Mouse (Mus musculus) kidney, postnatal 0 days (tissue): ENCODE measurements around the gene Rps10. TPM values are rescaled to one million over a fixed set of nuclear protein-coding genes. Genes with fewer than 3 reads are reported as not detected.
A peak's percentile ranks its signal among the peaks of the same experiment; 100 is the strongest.
"Not testable (repeated sequence)": the region's sequence is repeated elsewhere in the genome, so short reads cannot be mapped to it uniquely, and the experiment has no call there.

ENCODE experiments used
- ATAC-seq: fragments of 200-750 bp; cut with Nextera tagmentation; replicated peaks from 2 replicates; pipeline ENCODE4 v1.8.0; 2017; ENCODE audit warnings: low read depth, moderate number of reproducible peaks, moderate TSS enrichment, moderate library complexity; ENCODE audit not compliant: low FRiP score
- DNase-seq: peaks from one replicate; pipeline ENCODE4 v3.0.0-alpha.2; 2016; ENCODE audit warnings: low spot score
- H3K27ac ChIP-seq: fragments of 300-500 bp; sonication (generic); 2 replicates; pipeline ENCODE4 v1.5.1; 2014; ENCODE audit warnings: mild to moderate bottlenecking
- H3K27me3 ChIP-seq: fragments of 300-500 bp; sonication (generic); 2 replicates; pipeline ENCODE4 v1.6.1; 2014; ENCODE audit warnings: low read length, mixed read lengths; ENCODE audit not compliant: insufficient read depth
- H3K36me3 ChIP-seq: fragments of 300-500 bp; sonication (generic); 2 replicates; pipeline ENCODE4 v1.6.1; 2014; ENCODE audit warnings: low read length, mixed read lengths; ENCODE audit not compliant: insufficient read depth
- H3K4me1 ChIP-seq: fragments of 300-500 bp; sonication (generic); replicated peaks from 2 replicates; pipeline ENCODE4 v1.6.1; 2014; ENCODE audit warnings: antibody characterized with exemption, low read length, mixed read lengths; ENCODE audit not compliant: insufficient read depth
- H3K4me2 ChIP-seq: fragments of 300-500 bp; sonication (generic); 2 replicates; pipeline ENCODE4 v1.6.1; 2014; ENCODE audit warnings: mild to moderate bottlenecking, low read length, moderate library complexity, mixed read lengths
- H3K4me3 ChIP-seq: fragments of 300-500 bp; sonication (generic); replicated peaks from 2 replicates; pipeline ENCODE4 v1.5.1; 2014; ENCODE audit warnings: low read depth, low read length
- H3K9ac ChIP-seq: fragments of 300-500 bp; sonication (generic); 2 replicates; pipeline ENCODE4 v1.6.1; 2014; ENCODE audit warnings: low read depth, low read length
- H3K9me3 ChIP-seq: fragments of 300-500 bp; sonication (generic); replicated peaks from 2 replicates; pipeline ENCODE4 v1.6.1; 2016; ENCODE audit warnings: low read length, inconsistent platforms, mixed read lengths
- CTCF ChIP-seq: IDR thresholded peaks from 2 replicates; pipeline ENCODE4 v1.5.1; 2016; ENCODE audit warnings: antibody characterized with exemption, low read depth, mild to moderate bottlenecking, moderate library complexity
- WGBS: fragments of 180-500 bp; shearing (Covaris S2); extraction: QIAGEN DNeasy Blood & Tissue Kit; methylation state at CpG from one replicate; pipeline ENCODE4 v1.1.7; 2014; 5-methylcytosine and 5-hydroxymethylcytosine counted together
- polyA plus RNA-seq: library from polyadenylated mRNA; unstranded; fragments of >200 nt; fragmentation: Nextera tagmentation; extraction: Ambion mirVana; gene quantifications from 2 replicates; pipeline ENCODE4 v1.2.1, GENCODE M21; 2015

The Rps10 gene
- polyA plus RNA-seq, 1 experiment from 2014 or later: 1,140 TPM

- Histone ChIP-seq H3K4me3 (no peak overlapping the region), H3K9ac (no peak overlapping the region), H3K36me3 (no peaks in the 10 kb centered on the region), H3K4me1 (peaks cover under 1% of the 10 kb centered on the region; the same call in 1 of the 2 replicates), H3K9me3 (no peaks in the 10 kb centered on the region), H3K4me2 (no peak overlapping the region), H3K27me3 (no peaks in the 10 kb centered on the region), H3K27ac (no peak overlapping the region)
- DNase-seq (no peak), ATAC-seq (no peak)
- TF ChIP-seq CTCF: peak; percentile 32; the same call in 1 of the 2 replicates
- 81% methylated on average over 20 of the region's 20 CpGs for WGBS
Measured at GRCm38 (mm10) chr17:27638921-27639332, 2.5 kb upstream of the Rps10 start.

GRCm38 (mm10) chr17:27637333-27637732, 864 bp upstream of the Rps10 start:
- H3K27ac ChIP-seq: no peak overlapping the region
- H3K4me1 ChIP-seq: peaks cover 13% of the 10 kb centered on the region
- H3K4me3 ChIP-seq: no peak overlapping the region
- no peak overlapping the region for H3K9ac ChIP-seq
- ATAC-seq: no peak
- H3K27me3 ChIP-seq: no peaks in the 10 kb centered on the region
- H3K4me2 ChIP-seq: no peak overlapping the region
- no peak for DNase-seq
- H3K9me3 ChIP-seq: no peaks in the 10 kb centered on the region
- TF ChIP-seq CTCF: no peak
- peaks cover 8% of the 10 kb centered on the region for H3K36me3 ChIP-seq
- WGBS: 36% methylated on average over 9 of the region's 9 CpGs

GRCm38 (mm10) chr17:27635575-27635903, 930 bp downstream of the Rps10 start:
- Histone ChIP-seq H3K4me1 (peaks cover 13% of the 10 kb centered on the region), H3K36me3 (peaks cover 26% of the 10 kb centered on the region), H3K4me2 (peak overlapping the region; percentile 82), H3K4me3 (peak overlapping the region; percentile 93), H3K27ac (peak overlapping the region; percentile 89; the same call in 1 of the 2 replicates)
- WGBS: 41% methylated on average over 9 of the region's 9 CpGs
- DNase-seq, H3K9ac ChIP-seq, H3K27me3 ChIP-seq, ATAC-seq, H3K9me3 ChIP-seq: not testable (repeated sequence)

- peak within 1 kb of the TSS; percentile 89 for H3K27ac ChIP-seq
- H3K4me2 ChIP-seq: peak within 1 kb of the TSS; percentile 82
- H3K9ac ChIP-seq: peak within 1 kb of the TSS; percentile 93
- H3K9me3 ChIP-seq: no peaks in the 10 kb centered on the region
- peaks cover 32% of the 10 kb centered on the region for H3K36me3 ChIP-seq
- DNase-seq (peak; percentile 97), ATAC-seq (peak; percentile 96)
- peaks cover 13% of the 10 kb centered on the region for H3K4me1 ChIP-seq
- no peaks in the 10 kb centered on the region for H3K27me3 ChIP-seq
- TF ChIP-seq CTCF: peak; percentile 11; the same call in 1 of the 2 replicates
- under 1% methylated on average over 68 of the region's 72 CpGs for WGBS
- H3K4me3 ChIP-seq: peak within 1 kb of the TSS; percentile 93
Measured at GRCm38 (mm10) chr17:27634871-27635574, 1.4 kb downstream of the Rps10 start, which contains the start of gene RPS10-NUDT3. RPS10-NUDT3 (minus strand) TSS chr17:27635222.

GRCm38 (mm10) chr17:27629249-27630020, 7.0 kb downstream of the Rps10 start:
- Histone ChIP-seq H3K9ac (no peak overlapping the region), H3K4me3 (no peak overlapping the region), H3K4me1 (peaks cover 13% of the 10 kb centered on the region), H3K9me3 (no peaks in the 10 kb centered on the region), H3K27me3 (no peaks in the 10 kb centered on the region), H3K36me3 (peaks cover 36% of the 10 kb centered on the region), H3K27ac (no peak overlapping the region; the same call in 1 of the 2 replicates), H3K4me2 (no peak overlapping the region)
- peak; percentile 84 for TF ChIP-seq CTCF
- 69% methylated on average over 2 of the region's 2 CpGs for WGBS
- DNase-seq: peak; percentile 91
- no peak; the same call in 1 of the 2 replicates for ATAC-seq

GRCm38 (mm10) chr17:27628376-27628775, 8.1 kb downstream of the Rps10 start:
- Histone ChIP-seq H3K27me3 (no peaks in the 10 kb centered on the region), H3K27ac (no peak overlapping the region), H3K9me3 (no peaks in the 10 kb centered on the region), H3K36me3 (peaks cover 33% of the 10 kb centered on the region), H3K9ac (no peak overlapping the region), H3K4me2 (no peak overlapping the region), H3K4me3 (no peak overlapping the region), H3K4me1 (peaks cover 7% of the 10 kb centered on the region)
- DNase-seq (no peak), ATAC-seq (no peak)
- no peak for TF ChIP-seq CTCF
- WGBS: 87% methylated on average over 8 of the region's 8 CpGs
